Mouse (Mus musculus): ENCODE results near the gene Umodl1.

Umodl1 gene

GRCm38 (mm10) chr17:31037331-31037730 lies 82.9 kb downstream of the Umodl1 start:
- no peak for DNase-seq (ENCODE audit: low read depth, low spot score)

GRCm38 (mm10) chr17:31038381-31038780 lies 83.9 kb downstream of the Umodl1 start:
- DNase-seq (ENCODE audit: low read depth, low spot score): no peak

- DNase-seq (ENCODE audit: low read depth, low spot score): no peak
Observed at GRCm38 (mm10) chr17:31039626-31040025, 85.2 kb downstream of the Umodl1 start.

GRCm38 (mm10) chr17:31040421-31040820 lies 86.0 kb downstream of the Umodl1 start:
- DNase-seq (ENCODE audit: low read depth, low spot score): no peak

- no peak for DNase-seq (ENCODE audit: low read depth, low spot score)
Observed at GRCm38 (mm10) chr17:31042751-31043150, 88.3 kb downstream of the Umodl1 start.

- DNase-seq (ENCODE audit: low read depth, low spot score): peak; percentile 89
Observed at GRCm38 (mm10) chr17:31057151-31057890, 102.9 kb downstream of the Umodl1 start, which contains the start of gene Abcg1. Abcg1 (plus strand) TSS chr17:31057675.

- no peak for DNase-seq (ENCODE audit: low read depth, low spot score)
Observed at GRCm38 (mm10) chr17:31057891-31058744, 103.7 kb downstream of the Umodl1 start.

GRCm38 (mm10) chr17:31058745-31059085 lies 104.3 kb downstream of the Umodl1 start:
- peak; percentile 57 for DNase-seq (ENCODE audit: low read depth, low spot score)

- no peak for DNase-seq (ENCODE audit: low read depth, low spot score)
Observed at GRCm38 (mm10) chr17:31060196-31060587, 105.8 kb downstream of the Umodl1 start.
